Mouse (Mus musculus) cortical plate, adult 2 months (tissue): ENCODE measurements around the gene Arfgap2. TPM values are rescaled to one million over a fixed set of nuclear protein-coding genes. Genes with fewer than 3 reads are reported as not detected.

Experiments
- H3K27ac ChIP-seq: fragments of 200-500 bp; 2 replicates; pipeline ENCODE4 v1.5.1; 2012; ENCODE audit warnings: low read length, control low read depth, inconsistent platforms; ENCODE audit not compliant: insufficient read depth
- H3K4me1 ChIP-seq: fragments of 200-500 bp; 2 replicates; pipeline ENCODE4 v1.6.1; 2011; ENCODE audit warnings: low read length; ENCODE audit not compliant: control insufficient read depth, insufficient read depth
- H3K4me3 ChIP-seq: fragments of 200-500 bp; 2 replicates; pipeline ENCODE4 v1.5.1; 2011; ENCODE audit warnings: mild to moderate bottlenecking, low read length, control low read depth; ENCODE audit not compliant: insufficient read depth
- CTCF ChIP-seq: fragments of 200-500 bp; IDR thresholded peaks from 2 replicates; pipeline ENCODE4 v1.5.1; 2011; ENCODE audit warnings: mild to moderate bottlenecking, control low read depth, low read length; ENCODE audit not compliant: insufficient read depth; ENCODE audit errors: extremely low read depth
- POLR2A ChIP-seq: fragments of 200-500 bp; IDR thresholded peaks from 2 replicates; pipeline ENCODE4 v1.6.1; 2011; ENCODE audit warnings: mild to moderate bottlenecking, low read length, control low read depth; ENCODE audit not compliant: insufficient read depth; ENCODE audit errors: extremely low read depth
- polyA plus RNA-seq: library from polyadenylated mRNA; depleted of rRNA; stranded (reverse); fragments of >200 nt; gene quantifications from 2 replicates; pipeline ENCODE4 v1.2.3, GENCODE M21; 2012

Arfgap2 gene
- polyA plus RNA-seq, 1 experiment = 32.7 TPM

GRCm38 (mm10) chr2:91281366-91281765, 16.6 kb downstream of the Arfgap2 start:
- no peak overlapping the region for H3K4me3 ChIP-seq
- TF ChIP-seq POLR2A = no peak
- TF ChIP-seq CTCF = no peak
- H3K4me1 ChIP-seq = peaks cover 3% of the 10 kb centered on the region; the same call in 1 of the 2 replicates
- no peak overlapping the region for H3K27ac ChIP-seq

GRCm38 (mm10) chr2:91283972-91284371, 19.2 kb downstream of the Arfgap2 start:
- peaks cover 3% of the 10 kb centered on the region; the same call in 1 of the 2 replicates for H3K4me1 ChIP-seq
- no peak for TF ChIP-seq POLR2A
- no peak for TF ChIP-seq CTCF
- H3K4me3 ChIP-seq = no peak overlapping the region
- 0 out of 2 replicates have a peak overlapping the region, but pooled peaks have one; percentile 43 for H3K27ac ChIP-seq

DNA sequence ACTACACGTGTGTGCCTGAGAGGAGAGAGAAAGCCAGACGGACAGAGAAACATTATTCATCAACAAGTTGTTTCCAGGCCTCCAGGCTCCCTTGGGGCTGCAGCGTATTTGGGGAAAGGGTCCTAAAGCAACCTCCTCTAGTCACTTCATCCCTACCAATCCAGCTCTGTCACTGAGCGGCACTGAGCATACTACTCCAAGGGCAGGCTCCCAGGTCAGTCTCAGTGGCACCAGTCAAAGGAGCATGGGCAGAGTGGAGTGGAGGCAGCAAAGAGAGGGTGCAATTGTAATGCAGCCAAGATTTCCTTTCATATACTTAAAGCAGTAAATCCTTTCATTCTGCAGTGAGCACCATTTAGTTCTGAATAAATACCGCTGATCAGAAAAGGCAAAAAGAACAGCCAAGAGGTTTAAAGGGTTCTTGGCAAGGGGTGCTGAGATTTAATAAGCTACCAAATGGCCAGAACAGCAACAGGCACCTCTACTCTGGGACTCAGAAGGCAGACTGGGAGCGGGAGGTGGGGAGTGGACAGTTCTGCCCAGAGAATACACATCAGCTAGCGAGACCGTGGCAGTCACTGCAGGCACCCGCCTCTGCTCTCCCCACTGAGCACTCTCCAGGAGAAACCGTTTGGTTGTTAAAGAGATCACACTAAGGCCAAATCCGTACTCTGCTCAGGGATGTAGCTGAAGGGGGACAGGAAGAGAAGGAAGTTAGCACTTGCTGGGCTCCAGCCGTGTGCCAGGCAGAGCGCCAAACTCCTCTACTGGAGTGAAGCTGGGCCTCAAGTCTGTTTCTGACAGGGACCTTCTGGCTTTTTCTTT, 19.8 kb downstream of the Arfgap2 start:
- no peak overlapping the region for H3K4me3 ChIP-seq
- no peak for TF ChIP-seq CTCF
- TF ChIP-seq POLR2A = no peak
- H3K4me1 ChIP-seq = peaks cover 3% of the 10 kb centered on the region; the same call in 1 of the 2 replicates
- 0 out of 2 replicates have a peak overlapping the region, but pooled peaks have one; percentile 43 for H3K27ac ChIP-seq

- Histone ChIP-seq H3K4me1 (peaks cover 5% of the 10 kb centered on the region; the same call in 1 of the 2 replicates), H3K4me3 (no peak overlapping the region), H3K27ac (no peak overlapping the region)
- TF ChIP-seq CTCF = peak; percentile 94
- no peak for TF ChIP-seq POLR2A
Observed at GRCm38 (mm10) chr2:91285885-91286505, 21.2 kb downstream of the Arfgap2 start.

DNA sequence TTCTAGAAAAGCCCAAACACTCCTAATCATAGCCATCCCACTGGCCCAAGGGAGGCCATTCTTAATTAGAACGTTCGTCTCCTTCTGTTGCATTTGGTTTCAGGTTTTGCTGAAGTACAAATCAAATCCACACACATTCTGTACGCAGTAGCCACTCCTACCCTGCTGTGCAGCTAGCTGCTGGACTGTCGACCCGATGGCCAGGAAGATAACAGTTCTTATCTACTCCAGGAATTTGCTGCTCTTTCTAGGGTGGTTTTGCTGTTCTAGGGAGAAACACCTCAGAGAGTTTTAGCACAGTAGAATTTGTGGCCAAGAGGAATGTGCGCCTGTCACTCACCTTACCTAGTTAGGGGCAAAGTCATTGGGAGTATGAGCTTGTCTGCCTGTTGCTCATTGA, 22.8 kb downstream of the Arfgap2 start:
- TF ChIP-seq CTCF (no peak), POLR2A (no peak)
- H3K4me3 ChIP-seq = no peak overlapping the region
- H3K4me1 ChIP-seq = peaks cover 5% of the 10 kb centered on the region; the same call in 1 of the 2 replicates
- no peak overlapping the region for H3K27ac ChIP-seq

DNA sequence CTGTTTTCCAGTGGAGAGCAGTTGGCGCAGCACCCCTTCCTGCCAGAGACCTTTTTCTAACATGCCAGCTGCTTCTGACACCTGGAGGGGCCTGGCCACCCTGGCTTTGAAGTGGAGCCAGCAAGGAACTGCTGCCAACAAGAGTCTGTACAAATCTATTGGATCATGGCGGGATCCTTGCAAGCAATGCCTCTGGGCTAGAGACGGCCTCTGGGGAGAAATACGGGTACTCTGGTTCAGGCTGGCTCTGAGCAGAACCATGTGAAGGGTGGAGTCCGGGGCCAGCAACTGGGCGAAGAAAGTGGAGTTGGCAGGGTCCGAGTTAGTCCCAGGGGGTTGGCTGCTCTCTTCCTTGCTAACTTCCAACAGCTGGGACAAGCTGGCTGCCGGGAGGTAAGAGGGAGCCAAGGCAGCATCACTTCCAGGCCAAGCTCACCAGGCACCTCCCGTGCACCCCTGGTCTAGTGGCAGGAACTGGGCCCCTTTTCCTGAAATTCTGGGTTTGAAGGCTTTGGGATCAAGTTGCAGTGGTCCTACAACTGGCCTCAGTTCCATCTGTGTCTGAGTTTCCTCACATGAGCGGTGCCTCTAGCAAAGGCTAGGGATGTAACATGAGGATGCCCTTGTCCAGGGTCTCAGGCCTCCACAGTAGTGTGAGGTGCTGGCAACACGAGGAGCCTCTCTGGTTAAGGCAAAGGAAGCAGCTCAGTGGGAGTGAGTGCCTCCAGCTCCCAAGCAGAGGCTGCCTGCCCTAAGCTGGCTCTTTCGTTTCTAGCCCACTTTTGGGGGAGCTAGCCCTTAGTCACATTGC, 26.6 kb downstream of the Arfgap2 start:
- Histone ChIP-seq H3K27ac (no peak overlapping the region), H3K4me3 (no peak overlapping the region), H3K4me1 (peaks cover 1% of the 10 kb centered on the region; the same call in 1 of the 2 replicates)
- TF ChIP-seq CTCF = no peak
- TF ChIP-seq POLR2A = no peak

- H3K4me1 ChIP-seq = peaks cover 4% of the 10 kb centered on the region; the same call in 1 of the 2 replicates
- no peak for TF ChIP-seq CTCF
- TF ChIP-seq POLR2A = no peak
- no peak overlapping the region for H3K27ac ChIP-seq
- no peak overlapping the region for H3K4me3 ChIP-seq
Observed at GRCm38 (mm10) chr2:91294226-91294625, 29.5 kb downstream of the Arfgap2 start.

DNA sequence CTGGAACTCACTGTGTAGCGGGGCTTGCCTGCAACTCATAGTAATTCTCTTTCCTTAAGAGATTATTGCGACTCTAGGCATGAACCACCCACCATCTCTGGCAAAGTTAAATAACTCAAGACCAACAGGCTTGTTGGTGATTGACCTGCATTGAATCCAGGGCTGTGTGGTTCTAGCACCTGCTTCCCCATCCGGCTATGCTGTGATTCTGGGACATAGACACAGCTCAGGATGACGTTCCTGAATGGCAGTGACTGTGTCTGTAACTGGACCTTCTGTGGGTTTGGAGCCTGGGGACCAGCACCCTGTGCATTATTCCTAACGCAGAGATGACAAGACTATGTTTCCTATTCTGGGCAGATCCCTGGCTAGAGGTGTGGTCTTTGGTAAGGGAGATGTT, 31.1 kb downstream of the Arfgap2 start:
- no peak for TF ChIP-seq POLR2A
- TF ChIP-seq CTCF = no peak
- Histone ChIP-seq H3K4me3 (no peak overlapping the region), H3K27ac (no peak overlapping the region), H3K4me1 (peaks cover 3% of the 10 kb centered on the region; the same call in 1 of the 2 replicates)

DNA sequence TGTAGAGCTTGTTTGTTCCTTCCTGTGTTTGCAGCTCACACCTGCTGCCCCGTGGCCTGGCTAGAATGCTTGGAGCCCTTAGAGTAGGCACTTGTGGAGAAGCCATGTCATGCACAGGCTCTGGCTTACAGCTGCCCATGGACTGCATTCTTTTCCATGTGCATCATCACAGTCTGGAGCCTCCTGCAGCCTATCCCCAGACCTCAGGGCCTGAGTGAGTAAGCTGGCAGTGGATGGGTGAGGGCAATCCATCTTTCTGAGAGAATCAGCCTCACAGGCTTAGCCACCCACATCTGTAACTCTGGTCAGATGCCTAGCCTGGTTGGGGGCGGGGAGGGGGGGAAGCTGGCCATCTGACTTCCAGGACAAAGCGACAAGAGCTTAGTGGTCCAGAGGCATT, 34.4 kb downstream of the Arfgap2 start:
- Histone ChIP-seq H3K27ac (no peak overlapping the region), H3K4me1 (peaks cover 3% of the 10 kb centered on the region; the same call in 1 of the 2 replicates), H3K4me3 (no peak overlapping the region)
- no peak for TF ChIP-seq POLR2A
- no peak for TF ChIP-seq CTCF
